Mouse (Mus musculus): ENCODE results near the gene Tmem69.

GRCm38 (mm10) chr4:116550432-116550831, 5.3 kb downstream of the Tmem69 start:
- TF ChIP-seq CTCF (IDR thresholded peaks at IDR 0.05; ENCODE audit: control insufficient read depth, insufficient read depth, insufficient replicate concordance, low read depth, low read length) (no peak), POLR2A (IDR thresholded peaks at IDR 0.05; ENCODE audit: control insufficient read depth, low read depth, low read length) (no peak)

Measured in testis, adult 2 months (tissue).